Mouse (Mus musculus): ENCODE data around the gene Vmn2r63.
"Not testable (repeated sequence)": the region's sequence is repeated elsewhere in the genome, so short reads cannot be mapped to it uniquely, and the experiment has no call there.

GRCm38 (mm10) chr7:42866801-42867458, 66.7 kb downstream of the Vmn2r63 start, which contains the start of gene Gm2381:
- not testable (repeated sequence) for TF ChIP-seq MYC (IDR thresholded peaks at IDR 0.05; ENCODE audit: low read depth, low read length); NRF1 (IDR thresholded peaks at IDR 0.05; ENCODE audit: insufficient read depth, low read depth, low read length, poor library complexity, severe bottlenecking); HCFC1 (IDR thresholded peaks at IDR 0.05; ENCODE audit: low read depth, low read length); POLR2A (IDR thresholded peaks at IDR 0.05; ENCODE audit: control insufficient read depth in 1 of 2, insufficient read depth in 1 of 2, low read depth in 1 of 2, low read length in 2 of 2, poor library complexity in 1 of 2)
